Mouse (Mus musculus): ENCODE data around the gene Rcn3.

The Rcn3 gene

GRCm38 (mm10) chr7:45048923-45049657, 42.9 kb downstream of the Rcn3 start:
- DNase-seq (ENCODE audit: low read depth, low spot score): no peak

DNA sequence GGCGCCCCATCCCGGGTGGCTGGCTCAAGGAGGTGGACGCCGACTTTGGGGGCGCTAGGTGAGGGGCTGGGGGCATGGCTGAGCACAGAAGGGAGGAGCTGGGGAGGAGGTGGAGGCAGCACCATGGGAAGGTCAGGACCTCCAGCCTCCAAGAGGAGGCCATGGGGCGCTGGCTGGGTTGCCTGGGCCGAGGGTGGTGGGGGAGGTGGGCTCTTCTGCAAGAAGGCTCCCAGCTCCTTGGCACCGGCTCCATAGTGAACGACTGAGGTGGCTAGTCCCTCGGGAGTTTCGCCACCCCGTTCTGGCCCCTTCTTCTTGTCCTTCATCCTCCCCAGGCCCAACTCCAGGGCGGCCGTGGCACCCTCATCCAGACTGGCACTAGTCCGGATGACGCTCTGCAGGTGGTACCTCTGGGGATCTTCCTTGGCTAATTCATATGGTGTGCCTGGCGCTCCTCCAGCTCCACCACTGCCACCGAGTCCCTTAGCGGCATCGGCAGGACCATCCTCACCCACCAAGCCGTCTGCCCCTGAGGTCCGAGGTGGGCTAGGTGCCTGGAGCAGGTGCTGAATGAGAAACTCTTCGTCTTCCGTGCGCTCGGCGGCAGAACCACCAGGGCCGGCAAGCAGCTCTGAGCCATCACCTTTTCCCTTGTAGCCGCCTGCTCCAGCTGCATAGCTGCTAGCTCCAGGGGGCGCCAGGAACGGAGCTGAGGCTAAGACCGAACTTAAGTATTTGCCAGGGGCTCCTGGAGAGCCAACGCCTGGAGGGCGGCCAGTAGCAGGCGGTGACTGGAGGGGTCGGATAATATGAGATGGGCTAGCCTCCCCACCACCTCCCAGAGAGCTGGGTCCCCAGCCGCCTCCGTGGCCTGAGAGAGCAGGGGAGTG, 43.8 kb downstream of the Rcn3 start:
- DNase-seq (ENCODE audit: low read depth, low spot score): no peak

DNA sequence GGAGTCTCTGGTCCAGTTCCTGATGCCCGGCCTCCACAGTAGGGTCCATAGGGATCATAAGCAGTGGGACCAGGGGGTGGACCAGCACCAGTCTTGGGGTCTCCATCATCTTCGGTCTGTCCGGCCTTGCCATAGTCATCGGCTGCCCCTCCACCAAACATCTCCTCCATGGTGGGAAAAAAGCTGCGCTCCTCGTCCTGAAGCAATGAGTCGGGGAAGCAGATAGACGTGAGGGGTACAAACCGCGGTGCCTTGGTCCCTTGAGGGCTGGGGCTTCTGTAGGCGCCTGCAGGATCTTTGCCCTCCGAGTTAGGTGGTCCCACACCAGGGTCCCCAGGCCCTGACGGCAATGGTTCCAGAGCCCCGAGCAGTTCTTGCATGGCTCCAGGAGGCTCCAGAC, 44.5 kb downstream of the Rcn3 start:
- no peak for DNase-seq (ENCODE audit: low read depth, low spot score)

GRCm38 (mm10) chr7:45046853-45047350, 45.1 kb downstream of the Rcn3 start:
- no peak for DNase-seq (ENCODE audit: low read depth, low spot score)

DNA sequence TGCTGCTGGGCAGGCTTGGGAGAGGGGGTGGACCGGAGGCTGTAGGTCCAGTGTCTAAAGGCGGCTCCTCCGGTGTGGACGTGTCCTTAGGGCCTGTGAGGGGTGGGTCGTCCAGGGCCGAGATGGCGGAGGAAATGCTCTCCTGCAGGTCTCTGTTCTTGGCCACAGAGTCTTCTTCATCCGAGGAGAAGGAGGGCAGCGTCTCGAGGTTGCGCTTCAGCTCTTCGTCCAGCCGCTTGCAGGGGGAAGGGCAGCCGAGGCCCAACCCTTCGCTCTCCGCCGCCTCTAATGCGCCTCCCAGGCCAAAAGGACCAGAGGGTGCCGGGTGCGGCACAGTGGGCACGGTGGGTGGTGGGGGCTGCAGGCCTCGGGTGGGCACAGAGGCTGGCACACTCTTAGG, 46.3 kb downstream of the Rcn3 start:
- no peak for DNase-seq (ENCODE audit: low read depth, low spot score)

GRCm38 (mm10) chr7:45043307-45043706, 48.7 kb downstream of the Rcn3 start:
- DNase-seq (ENCODE audit: low read depth, low spot score): no peak

- no peak for DNase-seq (ENCODE audit: low read depth, low spot score)
Observed at GRCm38 (mm10) chr7:45040851-45041250, 51.2 kb downstream of the Rcn3 start.

DNA sequence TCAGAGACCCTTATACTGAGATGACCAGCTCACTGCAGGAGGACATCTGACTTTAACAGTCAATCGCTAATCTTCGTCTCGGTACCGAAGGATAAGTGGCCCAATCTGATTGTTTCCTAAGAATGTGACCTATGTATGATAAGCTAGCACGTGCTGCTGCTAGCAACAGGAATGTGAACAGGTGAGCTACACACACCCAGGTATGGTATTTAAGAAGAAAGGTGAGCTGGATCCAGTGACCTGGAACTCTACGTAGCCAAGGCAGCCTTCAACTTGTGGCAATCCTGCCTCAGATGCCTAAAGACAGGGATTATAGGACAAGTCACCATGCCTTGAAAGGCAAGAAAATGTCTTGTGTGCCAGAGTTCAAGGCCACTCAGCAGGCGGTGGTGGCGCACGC, 53.6 kb downstream of the Rcn3 start:
- no peak for DNase-seq (ENCODE audit: low read depth, low spot score)

DNA sequence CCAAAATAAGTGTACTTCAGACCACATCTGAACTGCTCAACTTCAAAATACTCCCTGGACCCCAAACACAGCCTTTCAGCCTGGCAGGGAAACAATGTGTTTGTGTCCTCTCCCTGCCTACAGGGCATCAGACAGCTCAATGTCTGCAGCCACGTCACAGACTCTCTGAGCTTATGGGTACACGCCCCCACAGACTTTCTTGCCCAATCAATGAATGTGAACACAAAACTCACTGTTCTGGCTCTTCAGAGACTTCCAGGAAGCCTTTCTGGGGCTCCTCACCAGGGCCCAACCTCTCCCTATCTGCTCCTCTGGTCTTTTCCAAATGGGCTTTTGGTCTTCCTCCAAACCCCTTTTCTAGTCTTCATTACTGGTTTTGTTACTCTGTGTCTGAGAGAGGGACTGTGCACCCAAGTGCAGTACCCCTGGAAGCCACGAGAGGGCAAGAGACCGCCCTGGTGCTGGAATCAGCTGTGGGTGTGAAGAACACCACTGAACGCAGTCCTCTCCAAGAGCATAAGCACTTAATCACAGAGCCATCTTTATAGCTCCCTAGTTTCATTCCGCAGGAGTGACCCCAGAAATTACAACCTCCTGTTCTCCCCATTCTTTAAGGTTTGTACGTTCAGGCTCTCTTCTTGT, 54.2 kb downstream of the Rcn3 start:
- peak; percentile 67 for DNase-seq (ENCODE audit: low read depth, low spot score)

- no peak for DNase-seq (ENCODE audit: low read depth, low spot score)
Observed at GRCm38 (mm10) chr7:45036702-45037101, 55.3 kb downstream of the Rcn3 start.

DNA sequence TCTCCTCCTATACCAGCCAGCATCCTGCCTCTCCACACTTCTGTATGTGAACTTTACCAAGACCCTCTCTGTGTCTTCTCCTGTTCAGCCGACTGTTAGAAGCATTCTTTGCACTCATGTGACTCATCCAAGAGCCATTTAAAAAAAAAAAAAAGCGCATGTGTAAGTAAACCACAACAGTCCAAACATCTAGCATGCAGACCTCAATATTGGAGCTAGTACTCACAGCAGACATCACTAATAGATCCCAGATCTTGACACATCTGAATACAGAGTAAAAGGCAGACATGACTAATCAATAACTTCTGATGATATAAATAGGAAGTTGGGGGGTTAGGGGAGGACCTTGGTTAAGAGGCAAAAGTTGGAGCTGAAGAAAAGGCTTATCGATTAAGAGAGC, 56.4 kb downstream of the Rcn3 start:
- peak; percentile 89 for DNase-seq (ENCODE audit: low read depth, low spot score)

- DNase-seq (ENCODE audit: low read depth, low spot score): no peak
Observed at GRCm38 (mm10) chr7:45033722-45034359, 58.2 kb downstream of the Rcn3 start.

Data from 3T3-L1 (cell line).